Mouse (Mus musculus) limb, embryonic 13.5 days (tissue): Measurements from ENCODE around the gene Gabra4. TPM values are rescaled to one million over a fixed set of nuclear protein-coding genes. Genes with fewer than 3 reads are reported as not detected.

ENCODE experiments used
- ATAC-seq: fragments of 200-750 bp; cut with Nextera tagmentation; 2 replicates; pipeline ENCODE4 v1.8.0; 2017; ENCODE audit warnings: low read depth, moderate number of reproducible peaks, moderate TSS enrichment; ENCODE audit not compliant: low FRiP score
- H3K27ac ChIP-seq: fragments of 300-500 bp; sonication (generic); 2 replicates; pipeline ENCODE4 v1.5.1; 2015; ENCODE audit warnings: inconsistent platforms, mild to moderate bottlenecking, moderate library complexity
- H3K27me3 ChIP-seq: fragments of 300-500 bp; sonication (generic); 2 replicates; pipeline ENCODE4 v1.6.1; 2015; ENCODE audit warnings: mild to moderate bottlenecking, inconsistent platforms
- H3K36me3 ChIP-seq: fragments of 300-500 bp; sonication (generic); 2 replicates; pipeline ENCODE4 v1.6.1; 2015; ENCODE audit warnings: inconsistent platforms, mild to moderate bottlenecking, moderate library complexity
- H3K4me1 ChIP-seq: fragments of 300-500 bp; sonication (generic); 2 replicates; pipeline ENCODE4 v1.6.1; 2015; ENCODE audit warnings: inconsistent platforms
- H3K4me2 ChIP-seq: fragments of 300-500 bp; sonication (generic); replicated peaks from 2 replicates; pipeline ENCODE4 v1.6.1; 2015; ENCODE audit warnings: inconsistent platforms, mild to moderate bottlenecking, moderate library complexity
- H3K4me3 ChIP-seq: fragments of 300-500 bp; sonication (generic); 2 replicates; pipeline ENCODE4 v1.5.1; 2015; ENCODE audit warnings: moderate library complexity, mild to moderate bottlenecking, inconsistent platforms
- H3K9ac ChIP-seq: fragments of 300-500 bp; sonication (generic); 2 replicates; pipeline ENCODE4 v1.6.1; 2015; ENCODE audit warnings: mild to moderate bottlenecking, inconsistent platforms
- H3K9me3 ChIP-seq: fragments of 300-500 bp; sonication (generic); 2 replicates; pipeline ENCODE4 v1.6.1; 2016; ENCODE audit warnings: inconsistent platforms
- WGBS: fragments of 180-500 bp; shearing (Covaris S2); methylation state at CpG from one replicate; pipeline ENCODE4 v1.1.7; 2015; 5-methylcytosine and 5-hydroxymethylcytosine counted together
- polyA plus RNA-seq: library from polyadenylated mRNA; unstranded; fragments of >200 nt; fragmentation: Nextera tagmentation; extraction: Ambion mirVana; gene quantifications from 2 replicates; pipeline ENCODE4 v1.2.1, GENCODE M21; 2015

Gabra4 gene
- polyA plus RNA-seq = 6.3 TPM in 2 replicates

DNA sequence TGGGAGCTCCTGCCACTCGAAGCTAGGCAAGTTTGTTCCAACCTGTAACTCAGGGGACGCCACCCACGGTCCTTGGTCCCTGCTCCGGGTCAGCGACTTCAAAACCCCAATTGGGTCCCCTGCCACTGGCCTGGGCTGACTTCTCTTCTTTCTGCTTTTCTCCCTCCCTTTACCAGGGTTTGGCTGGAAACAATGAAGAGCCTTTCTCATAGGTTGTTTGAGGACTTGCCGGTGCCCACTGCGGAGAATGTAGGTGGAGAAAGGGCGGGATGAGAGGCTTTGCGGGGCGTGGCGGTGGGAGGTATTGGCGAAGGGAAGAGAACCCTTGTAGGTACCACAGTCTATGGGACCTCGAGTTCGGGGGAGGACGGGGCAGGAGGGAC, at the start of gene Gabra4:
Gabra4 (minus strand) TSS at position 194 of the 383 bp plus-strand sequence.
- H3K4me2 ChIP-seq = peak within 1 kb of the TSS; percentile 96
- H3K27me3 ChIP-seq = peaks cover 42% of the 10 kb centered on the region
- no peak within 1 kb of the TSS for H3K27ac ChIP-seq
- H3K36me3 ChIP-seq = no peaks in the 10 kb centered on the region
- peak; percentile 68 for ATAC-seq
- H3K4me1 ChIP-seq = peaks cover 13% of the 10 kb centered on the region
- 1% methylated on average over 15 of the region's 15 CpGs for WGBS
- no peaks in the 10 kb centered on the region for H3K9me3 ChIP-seq
- H3K9ac ChIP-seq = peak within 1 kb of the TSS; percentile 59
- H3K4me3 ChIP-seq = peak within 1 kb of the TSS; percentile 60

DNA sequence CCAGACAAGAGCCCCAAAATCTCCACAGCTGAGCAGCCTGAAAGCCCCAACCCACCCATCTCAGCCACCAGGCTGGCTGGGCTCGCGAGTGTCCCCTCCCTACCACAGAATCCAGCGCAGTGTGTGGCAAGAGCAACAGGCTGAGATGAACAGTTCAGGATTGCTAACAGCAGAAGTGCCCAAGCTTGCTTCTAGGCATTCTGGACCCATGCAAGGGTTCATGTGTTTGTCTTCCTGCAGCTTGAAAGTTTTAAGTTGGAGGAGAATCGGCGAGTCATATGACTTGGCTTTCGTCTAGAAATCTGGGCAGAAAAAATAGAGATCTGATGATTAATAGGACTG, 43.1 kb upstream of the Gabra4 start:
- H3K4me2 ChIP-seq = peak overlapping the region; percentile 87
- H3K27me3 ChIP-seq = peaks cover 37% of the 10 kb centered on the region
- H3K36me3 ChIP-seq = no peaks in the 10 kb centered on the region
- ATAC-seq = peak; percentile 41; the same call in 1 of the 2 replicates
- H3K9me3 ChIP-seq = no peaks in the 10 kb centered on the region
- peak overlapping the region; percentile 52 for H3K4me3 ChIP-seq
- H3K27ac ChIP-seq = no peak overlapping the region
- WGBS = 2% methylated on average over 6 of the region's 6 CpGs
- peaks cover 15% of the 10 kb centered on the region; the same call in 1 of the 2 replicates for H3K4me1 ChIP-seq
- H3K9ac ChIP-seq = peak overlapping the region; percentile 65

DNA sequence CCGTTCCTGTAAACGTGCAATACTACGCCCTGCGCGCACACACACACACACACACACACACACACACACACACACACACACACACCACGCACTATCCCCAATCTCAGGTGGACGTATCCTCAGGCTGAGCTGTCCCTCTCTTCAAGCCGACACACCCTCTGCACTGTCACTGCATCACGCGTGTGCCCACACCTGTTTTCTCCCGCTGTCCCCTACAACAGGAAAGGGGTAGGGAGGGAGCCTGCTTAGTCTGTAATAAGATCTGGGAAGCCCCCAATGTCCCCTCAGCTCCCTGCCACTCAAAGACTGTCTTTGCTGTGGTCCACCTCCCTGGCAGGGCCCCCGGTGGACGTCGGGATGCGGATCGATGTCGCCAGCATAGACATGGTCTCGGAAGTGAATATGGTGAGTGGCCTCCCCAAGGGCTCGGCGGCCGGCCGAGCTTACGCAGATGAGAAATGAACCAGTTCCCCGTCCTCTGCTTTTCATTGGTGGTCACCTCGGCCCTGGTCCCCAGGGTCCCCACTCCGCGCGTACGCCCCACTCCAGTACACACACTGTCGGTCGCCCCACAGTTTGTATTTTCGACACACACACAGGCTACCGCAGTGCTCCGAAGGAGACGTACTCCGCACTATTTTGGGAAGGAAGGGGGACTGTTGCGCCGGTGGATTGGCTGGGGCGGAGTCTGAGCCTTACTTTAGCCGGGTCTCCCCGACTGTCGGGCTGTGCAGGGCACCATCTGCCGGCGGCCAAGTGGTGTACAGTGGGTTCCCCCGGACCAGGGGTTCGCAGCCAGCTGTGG, 42.6 kb upstream of the Gabra4 start:
- Histone ChIP-seq H3K27ac (no peak overlapping the region), H3K27me3 (peaks cover 37% of the 10 kb centered on the region), H3K4me1 (peaks cover 15% of the 10 kb centered on the region; the same call in 1 of the 2 replicates), H3K4me2 (peak overlapping the region; percentile 87), H3K4me3 (peak overlapping the region; percentile 52), H3K36me3 (no peaks in the 10 kb centered on the region), H3K9me3 (no peaks in the 10 kb centered on the region), H3K9ac (peak overlapping the region; percentile 65)
- under 1% methylated on average over 46 of the region's 46 CpGs for WGBS
- peak; percentile 92 for ATAC-seq

DNA sequence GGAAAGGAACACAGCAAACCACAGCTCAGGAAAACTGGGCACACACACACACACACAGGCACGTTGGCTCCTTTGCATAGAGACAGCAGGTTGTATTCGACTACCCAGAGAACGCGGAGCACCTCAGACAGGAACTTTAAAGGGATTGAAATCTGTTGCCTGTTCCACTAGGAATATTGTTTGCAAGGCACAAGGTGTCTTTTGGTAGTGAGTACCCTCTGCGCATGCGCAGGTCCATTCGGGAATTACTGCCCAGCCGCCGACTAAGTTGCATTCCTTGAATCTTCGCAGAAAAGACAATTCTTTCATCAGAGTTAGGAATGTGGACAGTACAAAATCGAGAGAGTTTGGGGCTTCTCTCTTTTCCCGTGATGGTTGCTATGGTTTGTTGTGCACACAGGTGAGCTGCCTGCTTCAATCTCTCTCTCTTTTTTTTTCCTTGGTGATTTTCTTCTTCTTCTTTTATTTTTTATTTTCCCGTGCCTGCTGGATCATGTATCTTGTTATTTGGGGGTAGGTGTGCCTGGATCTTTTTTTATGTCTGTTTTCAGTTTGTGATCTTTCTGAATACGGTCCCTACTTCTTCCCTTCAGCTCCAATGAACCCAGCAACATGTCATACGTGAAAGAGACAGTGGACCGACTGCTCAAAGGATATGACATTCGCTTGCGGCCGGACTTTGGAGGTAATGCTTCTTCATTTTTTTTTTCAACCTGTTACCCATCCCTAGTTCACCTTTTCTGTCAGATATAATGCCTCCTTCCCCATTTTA, 41.8 kb upstream of the Gabra4 start:
- no peak; the same call in 1 of the 2 replicates for ATAC-seq
- Histone ChIP-seq H3K9me3 (no peaks in the 10 kb centered on the region), H3K9ac (no peak overlapping the region), H3K36me3 (no peaks in the 10 kb centered on the region), H3K4me3 (peak overlapping the region; percentile 52), H3K27ac (no peak overlapping the region), H3K27me3 (peaks cover 37% of the 10 kb centered on the region), H3K4me1 (peaks cover 15% of the 10 kb centered on the region; the same call in 1 of the 2 replicates), H3K4me2 (peak overlapping the region; percentile 87)
- 1% methylated on average over 19 of the region's 19 CpGs for WGBS

DNA sequence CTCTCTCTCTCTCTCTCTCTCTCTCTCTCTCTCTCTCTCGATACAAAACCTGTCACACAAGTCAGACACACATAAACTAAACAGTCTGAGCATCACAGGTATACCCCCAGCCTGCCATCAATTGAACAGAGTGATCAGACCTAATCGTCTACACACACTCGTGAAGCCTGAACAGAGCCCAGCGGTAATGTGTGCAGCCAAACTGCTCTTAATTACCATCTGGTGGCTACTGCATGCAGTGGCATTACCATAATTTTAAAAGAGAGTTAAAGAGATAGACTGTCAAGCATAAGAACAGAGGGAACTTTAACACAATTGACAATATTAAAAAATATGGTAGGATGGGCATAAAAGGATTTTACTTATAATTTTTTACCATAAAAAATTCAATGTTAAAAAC, 7.5 kb upstream of the Gabra4 start:
- no peak overlapping the region for H3K4me3 ChIP-seq
- 0 out of 2 replicates have a peak, but pooled peaks cover 2% of the 10 kb centered on the region for H3K27me3 ChIP-seq
- H3K9ac ChIP-seq = no peak overlapping the region
- H3K36me3 ChIP-seq = no peaks in the 10 kb centered on the region
- 26% methylated on average over 4 of the region's 4 CpGs for WGBS
- H3K4me2 ChIP-seq = no peak overlapping the region
- no peak overlapping the region for H3K27ac ChIP-seq
- no peaks in the 10 kb centered on the region for H3K4me1 ChIP-seq
- no peak for ATAC-seq
- no peaks in the 10 kb centered on the region for H3K9me3 ChIP-seq

DNA sequence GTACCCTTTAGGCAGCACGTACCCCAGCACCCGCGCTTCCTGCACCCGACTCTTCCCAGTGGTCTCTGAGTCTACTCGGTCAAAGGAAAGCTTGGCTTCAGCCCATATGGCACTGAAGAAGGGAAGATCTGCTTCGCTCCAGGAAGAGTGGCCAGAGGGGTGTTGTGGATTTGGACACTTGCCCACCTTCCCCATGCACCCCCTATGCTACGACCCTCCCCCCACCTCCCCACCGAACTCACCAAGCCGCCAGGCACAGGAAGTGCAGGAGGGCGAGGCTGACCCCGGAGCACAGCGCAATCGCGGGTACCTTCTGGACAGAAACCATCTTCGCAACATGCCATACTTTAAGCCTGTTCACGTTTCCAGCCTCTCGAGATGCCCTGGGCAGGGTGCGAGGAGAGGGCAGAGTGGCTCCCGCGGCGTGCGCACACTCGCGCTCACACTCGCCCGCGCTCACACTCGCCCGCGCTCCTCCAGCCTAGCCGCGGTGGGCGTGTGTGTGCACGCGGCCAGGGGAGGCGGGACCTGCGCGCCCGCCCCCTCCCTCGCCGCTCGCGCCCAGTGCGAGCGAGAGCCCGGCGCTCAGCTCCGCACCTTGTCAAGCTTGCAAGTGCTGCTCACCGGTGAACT, 510 bp downstream of the Gabra4 start, which contains the start of gene Gabrb1:
Gabrb1 (plus strand) TSS at position 632 of the 633 bp plus-strand sequence.
- Histone ChIP-seq H3K9ac (peak within 1 kb of the TSS; percentile 59), H3K4me2 (peak within 1 kb of the TSS; percentile 96), H3K4me3 (peak within 1 kb of the TSS; percentile 60), H3K36me3 (no peaks in the 10 kb centered on the region), H3K4me1 (peaks cover 13% of the 10 kb centered on the region), H3K9me3 (no peaks in the 10 kb centered on the region), H3K27ac (no peak within 1 kb of the TSS), H3K27me3 (peaks cover 42% of the 10 kb centered on the region)
- ATAC-seq = peak; percentile 92
- under 1% methylated on average over 46 of the region's 49 CpGs for WGBS

DNA sequence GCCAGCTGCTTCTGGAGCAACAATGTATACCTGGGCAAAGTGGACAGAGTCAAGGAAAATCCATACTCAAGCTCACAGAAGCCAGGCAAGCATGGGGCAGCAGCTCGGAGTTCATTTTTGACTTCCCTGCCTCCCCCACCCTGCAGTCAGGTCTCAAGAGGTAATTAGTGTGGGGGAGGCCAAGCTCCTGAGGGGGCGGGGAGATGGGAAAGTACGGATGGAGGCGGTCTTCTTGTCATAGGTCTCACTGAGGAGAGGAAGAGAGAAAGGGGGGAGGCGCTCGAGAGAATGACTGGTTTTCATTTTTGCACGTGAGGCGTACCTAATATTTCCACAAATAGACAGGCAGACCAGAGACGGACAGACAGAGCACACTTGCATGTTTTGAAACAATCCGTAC, 1.3 kb downstream of the Gabra4 start:
- H3K4me1 ChIP-seq = peaks cover 13% of the 10 kb centered on the region
- peak overlapping the region; percentile 96 for H3K4me2 ChIP-seq
- 8% methylated on average over 10 of the region's 10 CpGs for WGBS
- no peak for ATAC-seq
- peak overlapping the region; percentile 60 for H3K4me3 ChIP-seq
- H3K36me3 ChIP-seq = no peaks in the 10 kb centered on the region
- H3K9me3 ChIP-seq = no peaks in the 10 kb centered on the region
- peaks cover 40% of the 10 kb centered on the region for H3K27me3 ChIP-seq
- H3K9ac ChIP-seq = no peak overlapping the region
- no peak overlapping the region for H3K27ac ChIP-seq

DNA sequence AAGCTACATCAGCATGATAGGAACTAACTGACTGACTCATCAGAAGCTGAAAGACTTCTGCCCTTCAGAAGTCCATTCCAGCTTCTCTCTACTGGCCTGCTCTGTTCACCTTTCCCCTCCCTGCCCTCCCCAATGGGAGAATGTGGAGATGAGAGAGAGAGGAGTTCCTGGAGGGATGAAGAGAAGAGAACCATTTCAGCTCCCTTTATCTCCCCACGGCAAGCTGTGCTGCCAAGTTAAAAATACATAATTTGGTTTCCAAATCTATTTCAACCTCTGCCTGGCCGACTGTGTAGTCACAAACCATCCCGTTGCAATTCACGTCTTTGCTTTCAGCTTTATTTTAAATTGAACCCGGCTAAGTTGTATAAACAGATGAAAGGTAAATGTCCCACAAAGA, 4.1 kb downstream of the Gabra4 start:
- Histone ChIP-seq H3K4me2 (no peak overlapping the region), H3K4me3 (no peak overlapping the region), H3K9ac (no peak overlapping the region), H3K27ac (no peak overlapping the region), H3K4me1 (peaks cover 13% of the 10 kb centered on the region), H3K36me3 (no peaks in the 10 kb centered on the region), H3K9me3 (no peaks in the 10 kb centered on the region), H3K27me3 (peaks cover 34% of the 10 kb centered on the region)
- 81% methylated on average over 5 of the region's 5 CpGs for WGBS
- ATAC-seq = no peak

DNA sequence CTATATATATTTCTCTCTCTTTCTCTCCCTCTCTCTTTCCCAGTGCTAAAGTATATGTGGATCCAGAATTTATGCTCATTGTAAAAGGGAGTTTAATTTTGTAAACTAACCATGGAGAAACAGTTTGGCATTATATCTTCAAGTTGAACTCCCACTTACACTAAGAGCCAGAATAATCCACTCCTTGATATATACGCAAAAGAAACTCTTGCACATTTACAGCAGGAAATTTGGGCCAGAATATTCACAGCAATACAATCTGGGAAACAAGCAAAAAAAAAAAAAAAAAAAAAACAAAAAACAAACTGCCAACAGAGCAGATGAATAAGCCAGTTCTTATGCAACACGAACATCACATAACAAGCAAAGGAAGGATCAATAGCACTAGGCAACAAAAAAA, 10.0 kb downstream of the Gabra4 start:
- no peaks in the 10 kb centered on the region for H3K27me3 ChIP-seq
- H3K4me2 ChIP-seq = no peak overlapping the region
- no peak overlapping the region for H3K27ac ChIP-seq
- no peak overlapping the region for H3K4me3 ChIP-seq
- no peaks in the 10 kb centered on the region for H3K36me3 ChIP-seq
- no peak for ATAC-seq
- H3K9ac ChIP-seq = no peak overlapping the region
- 86% methylated on average over 2 of the region's 2 CpGs for WGBS
- H3K4me1 ChIP-seq = no peaks in the 10 kb centered on the region
- H3K9me3 ChIP-seq = no peaks in the 10 kb centered on the region

DNA sequence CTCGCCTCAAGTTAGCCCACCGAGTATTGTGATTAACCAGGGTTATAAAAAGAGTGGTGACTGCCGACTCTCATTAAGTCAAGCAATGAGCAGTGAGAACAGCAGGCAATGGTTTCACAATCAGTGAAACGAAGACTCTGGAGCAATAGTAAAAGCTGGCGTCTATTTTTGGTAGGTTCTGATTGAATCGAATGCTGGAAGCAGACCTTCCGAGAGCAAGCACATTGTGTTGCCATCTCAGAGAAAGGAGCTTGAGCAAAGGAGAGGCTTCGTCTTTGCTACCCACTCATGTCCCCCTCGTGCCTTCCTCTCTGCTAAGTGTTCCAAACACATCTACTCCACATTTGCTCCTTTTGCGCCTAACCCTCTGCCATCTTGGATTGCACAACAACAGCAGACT, 18.3 kb downstream of the Gabra4 start:
- Histone ChIP-seq H3K9ac (no peak overlapping the region), H3K27me3 (no peaks in the 10 kb centered on the region), H3K4me3 (no peak overlapping the region), H3K36me3 (no peaks in the 10 kb centered on the region), H3K9me3 (no peaks in the 10 kb centered on the region), H3K27ac (no peak overlapping the region), H3K4me1 (no peaks in the 10 kb centered on the region), H3K4me2 (no peak overlapping the region)
- ATAC-seq = no peak
- 60% methylated on average over 10 of the region's 10 CpGs for WGBS

DNA sequence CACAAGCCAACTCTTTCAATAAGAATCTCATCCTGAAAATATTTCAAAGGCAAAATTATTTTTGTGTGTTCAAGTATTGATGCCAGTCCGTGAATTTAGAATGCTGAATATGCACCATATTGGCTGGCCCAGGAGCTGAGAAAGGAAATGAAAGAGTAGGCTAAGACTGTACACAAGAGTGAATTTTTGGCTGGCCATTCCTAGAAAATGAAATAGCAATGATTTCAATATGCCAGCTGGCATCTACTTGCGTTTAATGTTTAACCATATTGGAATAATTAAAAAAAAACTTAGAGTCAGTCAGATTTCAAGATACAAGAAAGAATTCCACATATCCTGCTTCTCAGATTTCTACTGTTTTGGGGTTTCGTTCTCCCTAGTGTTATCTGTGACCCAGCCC, 30.3 kb downstream of the Gabra4 start:
- Histone ChIP-seq H3K9me3 (no peaks in the 10 kb centered on the region), H3K27me3 (no peaks in the 10 kb centered on the region), H3K4me3 (no peak overlapping the region), H3K27ac (no peak overlapping the region), H3K4me2 (no peak overlapping the region), H3K4me1 (no peaks in the 10 kb centered on the region), H3K36me3 (no peaks in the 10 kb centered on the region), H3K9ac (no peak overlapping the region)
- WGBS = 83% methylated on average over 3 of the region's 3 CpGs
- ATAC-seq = no peak

DNA sequence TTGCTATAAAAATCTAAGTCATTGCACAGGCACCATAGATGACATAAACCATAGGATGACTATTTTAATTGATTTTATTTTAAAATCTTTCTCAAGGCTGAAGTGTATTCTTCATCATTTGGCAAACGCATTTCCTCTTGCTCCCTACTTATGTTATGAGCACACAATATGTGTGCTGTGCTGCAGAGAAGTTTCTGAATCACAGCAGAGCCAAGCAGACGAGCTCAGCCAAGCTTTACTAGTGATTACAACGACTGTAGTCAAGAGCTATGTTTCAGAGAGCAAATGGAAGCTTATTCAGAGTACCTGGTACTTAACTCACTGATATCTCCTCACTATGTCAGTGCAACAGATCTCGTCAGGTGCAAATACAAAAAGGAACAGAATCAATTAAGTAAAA, 41.4 kb downstream of the Gabra4 start:
- Histone ChIP-seq H3K36me3 (no peaks in the 10 kb centered on the region), H3K4me2 (no peak overlapping the region), H3K9me3 (no peaks in the 10 kb centered on the region), H3K27me3 (no peaks in the 10 kb centered on the region), H3K27ac (no peak overlapping the region), H3K4me1 (no peaks in the 10 kb centered on the region), H3K4me3 (no peak overlapping the region), H3K9ac (no peak overlapping the region)
- 78% methylated on average over 4 of the region's 4 CpGs for WGBS
- no peak for ATAC-seq
